ENCODE assay signal across 8 mouse cellular contexts in genomic region chr7:42692362-42693158, GRCm38 (mm10). TPM values are rescaled to one million over a fixed set of nuclear protein-coding genes. Genes with fewer than 3 reads are reported as not detected.
A peak's percentile ranks its signal among the peaks of the same experiment; 100 is the strongest.
DNase-seq lines count a peak whose midpoint lies in the region; ATAC-seq lines count a peak whose summit lies in the region.
"Not testable (repeated sequence)": the region's sequence is repeated elsewhere in the genome, so short reads cannot be mapped to it uniquely, and the experiment has no call there.

Zfp975 (minus strand) TSS chr7:42692742.

- H3K27me3 ChIP-seq in forebrain, embryonic 14.5 days (replicated peaks; ENCODE audit: control insufficient read depth, insufficient read depth, low read length); liver, embryonic 15.5 days; neural tube, embryonic 11.5 days (ENCODE audit: control insufficient read depth, insufficient read depth, low read length); stomach, embryonic 16.5 days (ENCODE audit: control insufficient read depth, insufficient read depth, low read length): not testable (repeated sequence)

- H3K4me2 ChIP-seq in forebrain, embryonic 14.5 days (ENCODE audit: low read length): peak within 1 kb of the TSS; percentile 51
- H3K4me2 ChIP-seq in liver, embryonic 15.5 days: peak within 1 kb of the TSS; percentile 66
- H3K4me2 ChIP-seq in neural tube, embryonic 11.5 days (ENCODE audit: low read depth): peak within 1 kb of the TSS; percentile 39
- peak within 1 kb of the TSS; percentile 57 for H3K4me2 ChIP-seq in stomach, embryonic 16.5 days (ENCODE audit: low read depth, low read length)

- peak within 1 kb of the TSS; percentile 63 for H3K9ac ChIP-seq in forebrain, embryonic 14.5 days (ENCODE audit: low read length)
- peak within 1 kb of the TSS; percentile 46 for H3K9ac ChIP-seq in liver, embryonic 15.5 days
- H3K9ac ChIP-seq in neural tube, embryonic 11.5 days (ENCODE audit: low read length): peak within 1 kb of the TSS; percentile 64
- H3K9ac ChIP-seq in stomach, embryonic 16.5 days (ENCODE audit: low read length): peak within 1 kb of the TSS; percentile 82

- not testable (repeated sequence) for H3K36me3 ChIP-seq in forebrain, embryonic 14.5 days (ENCODE audit: control insufficient read depth, insufficient read depth, low read length); liver, embryonic 15.5 days (replicated peaks); neural tube, embryonic 11.5 days (ENCODE audit: control insufficient read depth, insufficient read depth, low read length); stomach, embryonic 16.5 days (ENCODE audit: control insufficient read depth, insufficient read depth, low read length)

- peak; percentile 100 for ATAC-seq in forebrain, embryonic 14.5 days
- peak; percentile 98 for ATAC-seq in liver, embryonic 15.5 days (ENCODE audit: insufficient read depth)
- peak; percentile 100 for ATAC-seq in neural tube, embryonic 11.5 days (ENCODE audit: insufficient read depth, low FRiP score, low TSS enrichment)
- ATAC-seq in stomach, embryonic 16.5 days (ENCODE audit: insufficient read depth, low FRiP score): peak; percentile 100

- H3K4me3 ChIP-seq in forebrain, embryonic 14.5 days (ENCODE audit: low read depth, low read length): peak within 1 kb of the TSS; percentile 41
- H3K4me3 ChIP-seq in liver, embryonic 15.5 days (replicated peaks): peak within 1 kb of the TSS; percentile 64
- H3K4me3 ChIP-seq in neural tube, embryonic 11.5 days (ENCODE audit: low read depth, low read length): peak within 1 kb of the TSS; percentile 47
- H3K4me3 ChIP-seq in stomach, embryonic 16.5 days (replicated peaks; ENCODE audit: low read length): peak within 1 kb of the TSS; percentile 66

- 0 out of 2 replicates have a peak within 1 kb of the TSS, but pooled peaks have one; percentile 33 for H3K27ac ChIP-seq in forebrain, embryonic 14.5 days (ENCODE audit: low read depth, low read length)
- peak within 1 kb of the TSS; percentile 59 for H3K27ac ChIP-seq in liver, embryonic 15.5 days (replicated peaks)
- H3K27ac ChIP-seq in neural tube, embryonic 11.5 days (ENCODE audit: low read depth, low read length): not testable (repeated sequence)
- H3K27ac ChIP-seq in stomach, embryonic 16.5 days (ENCODE audit: low read length): peak within 1 kb of the TSS; percentile 73

- intact Hi-C loops in heart, postnatal 10 days (cut with DNase I): loop anchor here (5.0 kb wide), 2 partner anchors 50 to 890 kb away; partner anchors contain the start of gene Zfp976

- H3K4me1 ChIP-seq in forebrain, embryonic 14.5 days (ENCODE audit: control insufficient read depth, insufficient read depth, low read length); liver, embryonic 15.5 days (replicated peaks); neural tube, embryonic 11.5 days (ENCODE audit: control insufficient read depth, insufficient read depth, low read length); stomach, embryonic 16.5 days (ENCODE audit: control insufficient read depth, insufficient read depth, low read length): not testable (repeated sequence)

- peak; percentile 92 for DNase-seq in ES-CJ7 (ENCODE audit: low read depth, low spot score)
- DNase-seq in cerebellum, adult 11-12 months: peak; percentile 82
- peak; percentile 86 for DNase-seq in forebrain, embryonic 14.5 days (ENCODE audit: low spot score)
- peak; percentile 89 to 91 for DNase-seq in heart, postnatal 10 days
- peak; percentile 82 to 90 for DNase-seq in kidney, postnatal 4 days
- DNase-seq in neural tube, embryonic 11.5 days (ENCODE audit: low spot score): peak; percentile 83

- not testable (repeated sequence) for H3K9me3 ChIP-seq in forebrain, embryonic 14.5 days (replicated peaks; ENCODE audit: control insufficient read depth, low read length); liver, embryonic 15.5 days (replicated peaks); neural tube, embryonic 11.5 days (ENCODE audit: control insufficient read depth, low read length); stomach, embryonic 16.5 days (replicated peaks; ENCODE audit: control insufficient read depth, low read length)

- under 1% methylated on average over 23 of the region's 23 CpGs for WGBS in forebrain, embryonic 14.5 days
- WGBS in liver, embryonic 15.5 days (ENCODE audit: insufficient replicate concordance): under 1% methylated on average over 23 of the region's 23 CpGs
- WGBS in neural tube, embryonic 11.5 days: under 1% methylated on average over 23 of the region's 23 CpGs
- under 1% methylated on average over 23 of the region's 23 CpGs for WGBS in stomach, embryonic 16.5 days

RNA-seq across cellular contexts. Expression of gene Zfp975, which starts in this region (rescaled TPM):
- 4.6 and 6.5 TPM in 2 replicates for polyA plus RNA-seq in forebrain, embryonic 14.5 days (2014; fragmentation: Nextera tagmentation; extraction: Ambion mirVana)
- total RNA-seq in heart, postnatal 10 days (2021): 1 to 10 TPM; 4.2 to 5.5 TPM
- polyA plus RNA-seq in liver, embryonic 15.5 days (2015; fragmentation: Nextera tagmentation; extraction: Ambion mirVana): 1.8 and 1.9 TPM in 2 replicates
- 9.9 and 10.2 TPM in 2 replicates for polyA plus RNA-seq in neural tube, embryonic 11.5 days (2014; fragmentation: Nextera tagmentation; extraction: Ambion mirVana)
- polyA plus RNA-seq in stomach, embryonic 16.5 days (2015; fragmentation: Nextera tagmentation; extraction: Ambion mirVana): 7.8 and 8.1 TPM in 2 replicates
